Mouse (Mus musculus) mesoderm, embryonic 11.5 days (tissue): Measurements from ENCODE around the gene Poldip3.

ENCODE experiments used
- DNase-seq: peaks from one replicate; pipeline ENCODE4 v3.0.0-alpha.2; 2012; ENCODE audit warnings: low read depth, low spot score

Gene Poldip3

DNA sequence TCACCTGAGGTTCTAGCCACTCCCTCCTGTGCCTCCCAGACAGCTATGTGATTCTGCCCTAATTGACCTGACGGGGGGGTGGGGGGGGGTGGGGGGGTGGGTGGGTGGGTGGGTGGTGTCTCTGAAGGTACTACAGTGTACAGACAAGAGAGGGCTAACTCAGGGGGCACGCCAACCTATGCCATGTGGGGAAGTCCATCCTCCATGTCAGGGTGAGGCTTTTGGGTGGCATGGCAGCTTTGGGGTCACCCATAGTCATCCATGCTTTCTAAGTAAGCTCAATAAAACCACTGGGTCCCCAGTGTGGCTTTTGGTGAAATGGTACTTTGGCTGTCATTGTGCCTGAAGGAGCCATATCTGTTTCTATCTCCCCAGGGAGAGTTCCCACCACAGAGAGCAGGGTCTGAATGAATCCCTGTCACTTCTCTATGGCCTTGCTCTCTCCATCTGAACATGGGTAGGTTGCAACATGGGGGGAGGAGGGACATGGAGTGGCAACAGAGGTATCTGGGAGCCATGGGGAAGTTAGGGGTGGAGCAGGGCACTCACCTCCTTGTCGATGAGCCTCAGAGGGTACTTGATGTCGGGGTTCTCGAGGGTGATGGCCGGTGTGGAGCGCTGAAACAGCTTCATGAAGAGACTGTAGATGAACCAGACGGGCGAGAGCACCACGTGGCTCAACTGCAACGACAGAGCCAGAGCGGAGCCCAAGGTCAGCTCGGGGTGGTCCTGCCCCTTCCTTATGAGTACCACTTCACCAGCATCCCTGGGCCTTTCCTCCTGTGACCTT lies 16.5 kb upstream of the Poldip3 start:
- DNase-seq = no peak

DNA sequence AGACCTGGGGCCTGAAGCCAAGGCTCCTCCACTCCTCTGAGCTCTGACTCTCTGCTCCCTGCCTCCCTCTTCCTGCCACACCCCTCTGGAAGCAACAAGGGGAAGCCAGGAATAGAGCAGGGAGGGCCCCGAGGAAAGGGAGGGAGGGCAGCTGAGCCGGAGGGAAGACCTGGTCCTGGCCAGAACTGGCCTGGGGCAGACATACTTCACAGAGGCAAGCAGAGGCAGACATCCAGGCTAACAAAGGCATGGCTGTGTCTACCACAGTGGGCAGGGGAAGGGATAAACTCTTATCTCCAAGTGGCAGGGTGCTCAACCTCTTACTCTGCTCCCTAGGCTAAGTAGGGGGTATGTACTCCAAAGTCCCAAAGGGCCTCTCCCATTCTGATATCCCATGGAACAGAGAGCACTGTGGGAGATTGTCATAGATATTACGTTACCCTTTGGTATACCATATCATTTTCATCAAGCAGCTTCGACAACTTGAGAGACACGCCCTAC lies 15.8 kb upstream of the Poldip3 start:
- DNase-seq = no peak

DNA sequence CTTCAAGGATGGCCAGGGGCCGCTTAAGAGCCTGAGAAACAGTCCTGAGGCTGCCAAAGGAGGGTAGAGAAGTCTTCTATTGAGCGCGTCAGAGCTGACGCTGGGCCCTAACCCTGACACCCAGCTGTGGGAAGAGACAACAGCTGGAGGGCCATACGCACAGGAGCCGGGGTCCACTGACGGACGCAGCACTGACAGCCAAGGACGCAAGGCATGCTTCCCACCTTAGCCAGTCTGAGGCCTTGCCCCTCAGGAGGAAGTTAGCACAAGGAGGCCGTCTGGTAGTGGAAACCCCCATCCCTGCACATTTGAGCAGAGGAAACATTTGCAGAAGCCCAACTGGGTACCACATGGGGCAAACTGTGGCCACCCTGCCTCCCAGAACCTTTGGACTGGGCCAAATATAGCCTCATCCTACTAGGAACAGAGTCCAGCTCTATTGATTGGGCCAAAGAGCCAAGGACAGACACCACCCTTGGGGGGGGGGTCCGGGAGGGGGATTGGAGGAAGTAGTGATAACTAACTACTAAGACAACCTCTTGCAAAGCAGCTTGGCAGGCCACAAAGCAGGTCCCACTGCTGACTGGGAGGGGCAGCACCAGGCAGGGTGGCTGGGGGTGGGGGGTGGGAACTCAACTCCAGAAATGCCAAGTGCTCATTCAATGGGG lies 13.8 kb upstream of the Poldip3 start:
- DNase-seq = no peak

DNA sequence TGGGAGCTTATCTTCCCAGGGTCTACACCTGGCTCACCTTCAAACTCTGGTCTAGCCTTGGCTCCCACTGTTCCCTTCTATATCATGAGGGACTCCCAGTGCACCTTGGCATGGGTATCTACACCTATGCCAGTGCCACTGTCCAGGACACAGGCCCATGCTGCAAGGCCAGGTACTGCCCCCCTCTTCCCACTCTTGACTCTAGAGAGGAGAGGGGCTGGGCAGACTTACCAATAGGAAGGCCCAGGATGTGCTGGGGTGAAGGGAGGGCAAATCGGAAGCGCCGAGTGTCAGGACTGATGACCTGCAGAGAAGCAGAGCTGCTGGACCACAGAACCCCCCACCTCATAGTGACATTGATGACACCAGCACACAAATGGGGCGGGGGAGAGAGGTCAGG lies 12.8 kb upstream of the Poldip3 start:
- DNase-seq = no peak

DNA sequence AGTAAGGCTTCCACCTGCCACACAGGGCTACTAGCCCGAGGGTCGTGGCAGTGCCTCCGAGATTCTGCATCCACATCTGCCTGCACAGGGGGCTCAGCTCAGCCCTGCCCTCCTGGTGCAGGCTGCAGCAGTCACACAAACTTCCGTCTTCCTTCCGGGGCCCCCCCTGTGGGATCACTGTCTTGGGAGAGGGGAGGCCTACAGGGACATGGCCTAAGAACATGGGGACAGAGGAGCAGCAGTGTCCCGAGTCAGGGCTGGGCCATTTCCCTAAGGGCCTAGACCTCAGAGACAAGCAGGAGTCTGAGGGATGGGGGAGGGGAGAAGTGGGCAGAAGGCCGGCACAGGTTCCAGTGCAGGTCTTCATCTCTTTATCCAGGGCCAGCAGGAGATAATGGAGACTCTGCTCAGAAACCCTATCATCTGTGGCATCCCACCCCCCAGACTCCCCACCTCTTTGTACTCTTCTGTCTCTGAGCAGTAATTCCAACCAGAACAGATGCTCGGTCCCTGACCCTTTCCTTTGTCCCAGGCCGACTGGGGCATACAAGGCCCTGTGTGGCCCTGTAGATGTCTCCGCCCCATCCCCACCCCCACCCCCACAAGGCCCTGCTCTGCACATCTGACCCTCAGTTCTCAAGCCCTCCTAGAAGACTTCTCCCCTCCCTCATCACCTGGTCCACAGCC lies 12.0 kb upstream of the Poldip3 start:
- peak; percentile 27 for DNase-seq

DNA sequence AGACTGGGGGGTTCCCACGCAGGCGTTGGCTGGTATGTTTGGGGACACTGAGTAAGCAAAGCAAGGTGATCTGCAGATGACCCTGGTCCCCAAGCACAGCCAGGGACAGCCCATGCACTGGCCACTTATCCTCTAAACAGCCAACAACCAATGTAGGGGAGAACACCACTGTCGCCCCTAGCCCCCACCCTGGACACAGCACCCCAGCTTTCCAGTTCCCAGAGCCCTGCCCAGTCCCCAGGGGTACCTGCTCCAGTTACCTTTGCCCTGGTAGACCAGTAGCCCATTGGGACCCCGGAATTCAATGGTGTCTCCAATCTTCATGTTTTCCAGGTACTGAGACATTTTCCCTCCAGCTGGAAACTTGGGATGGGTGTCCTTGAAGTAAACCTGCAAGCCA lies 11.4 kb upstream of the Poldip3 start:
- no peak for DNase-seq

DNA sequence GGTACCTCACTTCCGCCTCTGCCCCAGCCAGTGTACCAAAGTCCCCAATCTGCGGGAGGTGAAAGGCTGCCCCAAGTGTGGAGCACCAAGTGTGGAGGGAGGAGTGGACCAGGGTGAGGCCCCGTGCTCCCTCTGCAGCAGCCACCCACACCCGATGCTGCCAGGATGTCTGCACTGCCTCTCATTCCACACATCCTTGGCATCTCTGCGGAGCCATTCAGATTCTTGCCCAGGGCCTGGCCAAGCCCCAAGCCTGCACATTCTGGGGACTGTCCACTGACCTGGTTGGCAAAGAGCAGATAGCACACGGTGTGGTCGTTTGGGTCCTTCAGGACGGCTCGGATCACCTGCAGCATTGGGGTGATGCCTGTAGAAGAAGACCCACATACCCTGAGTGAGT lies 10.6 kb upstream of the Poldip3 start:
- DNase-seq = no peak

DNA sequence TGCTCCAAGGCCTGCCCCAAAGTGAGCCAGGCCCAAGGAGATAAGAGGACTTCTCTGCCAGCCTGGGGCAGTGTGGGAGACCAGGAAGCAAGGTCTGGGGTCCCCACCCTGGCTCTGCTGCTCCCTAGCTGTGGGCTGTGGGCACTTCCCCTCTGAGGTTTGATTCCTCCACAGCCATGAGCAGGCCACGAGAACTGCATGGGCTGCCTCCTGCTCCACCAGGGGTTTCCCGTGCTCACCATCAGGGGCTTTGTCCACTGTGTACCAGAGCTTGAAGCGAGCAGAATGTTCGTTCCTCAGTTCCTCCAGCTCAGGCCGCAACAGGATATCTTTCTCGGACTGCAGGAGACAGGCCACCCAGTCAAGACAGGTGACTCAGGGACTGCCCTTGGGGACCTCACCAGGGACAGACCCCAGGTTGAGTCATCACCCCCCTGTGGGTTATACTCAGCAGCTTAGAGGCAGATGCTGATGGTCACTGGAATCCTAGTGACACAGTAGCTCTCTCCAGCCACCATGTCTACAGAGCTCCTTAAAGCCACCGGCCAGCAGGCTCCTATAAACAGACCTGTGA lies 9.5 kb upstream of the Poldip3 start:
- DNase-seq = no peak

DNA sequence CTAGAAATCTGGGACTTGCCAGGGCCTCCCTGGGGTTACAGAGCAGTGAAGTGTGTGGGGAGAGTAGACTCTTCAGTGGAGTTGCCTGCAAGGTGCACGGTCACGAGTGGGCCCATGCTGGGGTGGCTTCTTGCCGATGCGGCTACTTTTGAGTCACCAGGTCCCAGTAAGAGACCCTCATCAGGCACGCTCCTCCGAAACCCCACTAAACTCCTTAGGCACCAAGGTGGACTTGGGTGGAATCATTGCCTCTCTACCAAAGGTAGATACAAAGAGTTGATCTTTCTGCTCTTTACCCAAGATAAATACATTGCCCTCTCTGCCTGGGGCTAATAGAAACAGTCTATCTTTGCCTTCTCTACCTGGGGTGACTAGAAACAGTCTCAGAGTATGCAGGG lies 8.5 kb upstream of the Poldip3 start:
- no peak for DNase-seq

DNA sequence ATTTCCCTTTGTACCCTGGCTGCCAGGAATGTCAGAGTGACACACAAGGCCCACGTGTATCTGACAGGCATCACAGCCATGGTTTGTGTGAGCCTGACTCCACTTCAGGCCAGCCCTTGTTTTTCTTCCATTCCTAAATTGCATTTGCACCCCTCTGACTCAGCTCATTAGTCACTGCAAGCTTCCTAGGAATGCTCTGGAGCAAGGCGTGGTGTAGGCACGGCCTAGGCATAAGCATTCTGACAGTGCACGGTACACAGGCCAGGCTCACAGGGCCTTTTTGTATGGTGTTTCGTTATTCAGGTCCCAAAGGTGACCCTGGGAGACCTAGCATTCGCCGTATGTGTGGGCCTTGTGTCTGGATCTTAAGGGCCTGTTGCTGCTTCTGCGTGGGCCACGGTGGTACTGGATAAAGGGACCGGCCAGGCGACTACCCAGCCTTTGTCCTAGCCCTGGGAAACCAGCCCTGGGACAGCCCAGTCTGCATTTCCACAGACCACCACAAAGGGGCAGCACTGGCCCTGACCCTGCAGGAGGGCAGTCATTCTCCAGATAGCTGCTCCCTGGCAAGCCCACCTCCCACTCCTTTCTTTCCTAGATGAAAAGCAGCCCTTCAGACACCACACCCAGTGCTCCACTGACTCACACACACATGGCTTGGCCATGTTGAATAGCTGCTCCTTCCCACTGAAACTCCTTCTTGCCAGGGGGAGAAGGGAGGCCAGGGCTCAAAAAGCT lies 7.9 kb upstream of the Poldip3 start:
- DNase-seq = peak; percentile 63

DNA sequence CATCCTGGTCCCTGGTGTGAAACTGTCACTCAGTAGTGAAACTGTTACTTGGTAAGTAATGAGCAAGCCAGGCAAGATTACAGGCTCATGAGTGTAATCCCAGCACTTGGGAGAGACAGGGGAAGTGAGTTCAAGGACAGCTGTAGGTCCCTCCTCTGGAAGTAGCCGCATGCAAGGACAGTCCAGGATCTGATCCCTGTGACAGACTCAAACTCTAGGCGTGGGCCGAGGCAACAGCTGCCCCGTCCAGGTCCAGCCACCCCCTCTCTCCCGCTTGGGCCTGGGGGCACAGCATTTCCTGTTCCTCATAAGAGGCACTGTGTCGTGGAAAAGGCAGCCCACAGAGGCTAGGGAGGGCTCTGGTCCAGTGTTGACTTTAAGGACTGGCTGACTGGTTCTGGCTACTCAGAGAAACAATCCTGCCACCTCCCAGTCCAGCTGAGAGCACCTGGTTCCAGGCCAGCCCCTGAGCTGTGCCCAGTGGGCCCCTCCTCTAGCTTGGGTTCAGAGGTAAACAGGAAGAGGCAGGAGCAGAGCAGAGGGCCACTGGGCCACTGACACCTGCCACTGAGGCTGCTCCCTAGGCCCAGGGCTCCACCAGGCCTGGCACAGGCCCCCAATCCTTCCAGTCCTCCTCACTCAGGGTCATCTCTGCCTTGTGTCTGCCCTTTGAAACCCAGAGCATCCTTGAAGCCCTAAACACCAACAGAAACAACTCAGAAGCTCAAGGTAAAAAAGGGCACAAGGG lies 6.7 kb upstream of the Poldip3 start:
- no peak for DNase-seq

DNA sequence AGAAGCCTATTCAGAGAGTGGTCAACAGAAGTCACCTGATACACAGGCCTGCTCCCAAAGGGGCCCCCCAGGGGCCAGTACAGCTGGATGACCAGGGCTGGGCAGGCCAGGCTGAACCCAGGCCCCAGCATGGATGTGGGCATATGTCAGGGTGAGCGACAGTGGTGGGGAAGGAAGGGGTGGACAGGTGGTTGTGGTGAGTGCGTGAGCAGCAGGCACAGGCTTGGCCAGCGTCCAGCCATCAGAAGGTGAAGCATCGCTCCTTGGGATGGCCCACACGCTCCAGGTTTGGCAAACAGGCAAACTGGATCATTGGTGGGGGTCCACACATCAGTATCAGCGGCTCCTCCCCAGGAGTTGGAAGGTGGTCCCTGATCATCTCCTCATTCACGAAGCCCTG lies 5.1 kb upstream of the Poldip3 start:
- no peak for DNase-seq

DNA sequence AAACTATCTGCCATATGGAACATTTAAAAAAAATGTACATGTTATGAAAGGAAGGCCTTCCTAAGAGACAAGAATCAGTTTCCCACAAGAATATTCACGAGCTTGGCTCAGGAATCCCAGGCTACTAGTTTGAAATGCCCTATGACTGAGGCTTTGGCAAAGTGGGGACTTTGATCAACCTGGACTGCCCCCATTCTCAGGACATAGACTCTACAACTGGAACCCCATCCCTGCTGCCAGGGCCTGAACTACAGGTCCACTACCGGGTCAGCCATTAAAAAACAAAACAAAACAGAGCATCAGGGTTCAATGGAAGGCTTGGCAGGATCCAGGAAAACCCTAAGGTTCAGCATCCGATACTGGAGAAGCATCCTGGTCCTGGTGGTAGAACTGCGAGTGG lies 1.5 kb upstream of the Poldip3 start:
- DNase-seq = no peak

DNA sequence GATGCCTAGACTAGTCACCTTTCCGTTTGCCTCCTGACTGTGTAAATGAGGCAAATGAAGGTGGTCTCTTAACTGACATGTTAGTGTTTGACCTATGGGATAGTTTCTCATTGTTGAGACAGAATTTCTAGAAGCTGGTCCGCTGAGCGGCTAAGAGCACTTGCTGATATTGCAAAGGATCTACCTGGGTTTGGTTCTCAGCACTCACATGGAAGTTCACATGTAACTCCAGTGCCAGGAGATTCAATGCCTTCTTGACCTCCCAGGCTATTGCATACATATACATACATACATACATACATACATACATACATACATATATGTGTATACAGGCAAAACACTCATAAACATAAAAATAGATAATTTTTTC lies 874 bp upstream of the Poldip3 start:
- DNase-seq = no peak

DNA sequence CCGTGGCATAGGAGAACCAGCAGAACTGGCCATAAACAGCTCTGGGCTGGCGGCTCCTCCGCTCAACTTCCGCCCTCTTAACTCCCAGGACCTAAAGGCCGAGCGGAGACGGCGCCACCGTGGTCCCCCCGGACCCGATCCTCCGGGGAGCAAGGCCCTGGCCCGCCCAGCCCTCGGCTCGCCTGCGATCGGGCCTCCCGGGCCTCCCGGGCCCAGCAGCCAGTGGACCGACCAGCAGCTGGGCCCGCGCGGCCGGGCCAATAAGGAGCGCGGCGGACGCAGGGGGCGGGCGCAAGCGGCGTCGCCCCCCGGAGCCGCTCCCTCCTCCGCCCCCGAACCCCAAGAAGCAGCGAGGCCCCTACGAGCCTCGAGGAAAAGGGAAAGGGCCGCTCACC lies 386 bp downstream of the Poldip3 start:
- no peak for DNase-seq

DNA sequence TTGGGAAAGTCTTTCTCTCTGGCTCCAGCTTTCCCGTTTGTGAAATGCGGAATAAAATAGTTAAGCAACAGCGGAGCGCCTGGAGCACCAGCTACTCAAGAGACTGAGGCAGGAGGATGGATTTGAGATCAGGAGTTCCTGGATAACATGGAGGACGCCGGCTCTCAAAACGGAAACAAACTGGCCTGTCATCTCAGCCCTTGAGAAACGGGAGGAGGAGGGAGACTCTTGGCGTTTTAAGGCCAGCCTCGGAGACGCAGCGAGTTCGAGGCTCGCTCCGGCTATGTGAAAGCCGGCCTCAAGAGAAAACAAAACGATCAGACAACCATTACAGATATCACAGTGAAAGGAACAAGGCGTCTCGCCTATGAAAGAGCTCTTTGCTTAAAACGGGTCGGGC lies 789 bp downstream of the Poldip3 start:
- DNase-seq = no peak

DNA sequence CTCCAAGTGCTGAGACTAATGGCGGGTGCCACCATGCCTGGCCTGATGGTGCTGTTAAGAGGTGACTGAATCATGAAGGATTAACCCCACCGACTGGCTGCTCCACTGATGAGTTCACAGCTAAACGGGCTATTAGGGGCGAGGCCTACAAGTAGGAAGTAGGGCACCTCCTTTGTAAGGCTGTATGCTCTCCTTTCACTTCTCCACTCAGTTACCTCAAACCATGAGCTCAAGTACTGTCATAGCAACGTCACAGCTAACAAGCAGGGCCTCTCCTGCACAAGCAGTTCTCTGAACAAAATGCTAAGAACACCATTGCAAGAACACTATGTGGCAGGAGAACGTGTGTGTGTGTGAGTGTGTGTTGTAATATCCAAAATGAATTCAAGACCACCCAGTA lies 3.6 kb downstream of the Poldip3 start:
- no peak for DNase-seq

DNA sequence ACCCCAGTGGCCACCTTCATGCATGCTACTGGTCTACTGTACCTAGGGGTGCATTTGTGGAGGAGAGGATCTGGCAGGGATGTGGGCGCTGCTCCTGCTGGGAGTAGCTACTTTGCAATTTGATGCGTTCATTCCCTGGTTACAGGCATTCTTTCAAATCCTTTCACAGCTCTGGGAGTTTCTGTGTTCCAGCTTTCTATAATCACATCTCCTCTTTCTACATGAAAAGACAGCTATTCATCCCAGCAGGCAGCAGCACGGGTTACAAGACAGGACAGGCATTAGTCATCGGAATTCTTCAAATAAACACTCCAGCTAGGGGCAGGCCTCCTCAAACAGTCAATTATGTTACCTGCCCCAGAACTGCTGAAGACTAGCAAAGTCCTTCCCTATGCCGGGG lies 6.3 kb downstream of the Poldip3 start:
- no peak for DNase-seq

DNA sequence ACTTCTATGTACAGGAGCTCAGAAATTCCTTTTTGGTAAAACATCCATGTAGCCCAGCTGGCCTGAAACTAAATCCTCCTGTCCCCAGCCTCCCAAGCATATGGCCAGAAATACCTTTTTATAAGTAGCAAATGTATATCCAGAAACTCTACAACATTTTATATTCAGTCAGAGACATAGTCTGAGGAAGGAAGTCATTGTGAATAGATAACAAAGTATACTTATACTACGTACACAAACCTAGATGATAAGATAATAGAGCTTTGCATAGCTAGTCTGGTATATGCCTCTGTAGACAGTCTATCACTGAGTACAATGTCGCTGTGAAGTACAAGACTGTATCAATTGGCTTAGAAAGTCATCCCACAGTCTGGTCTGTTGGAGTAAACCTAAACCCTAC lies 13.5 kb downstream of the Poldip3 start:
- no peak for DNase-seq

DNA sequence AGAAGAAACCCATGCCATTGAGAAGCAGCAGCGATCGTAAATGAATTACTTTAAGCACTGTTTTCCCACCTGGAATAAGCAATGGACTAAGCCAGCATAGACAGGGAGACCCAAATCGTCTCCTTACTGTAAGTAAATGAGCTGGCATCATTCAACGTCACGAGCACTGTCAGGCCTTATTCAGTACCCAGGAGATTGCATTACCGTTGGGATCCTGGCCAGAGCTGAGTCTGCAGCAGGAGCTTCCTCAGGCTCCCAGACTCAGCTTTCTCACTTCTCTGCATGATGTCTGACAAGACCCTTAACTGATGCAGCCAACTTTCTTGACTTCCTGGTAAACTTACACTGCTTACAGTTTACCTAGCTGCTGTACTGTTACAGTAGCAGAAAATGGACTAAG lies 14.5 kb downstream of the Poldip3 start:
- DNase-seq = no peak
